Mouse (Mus musculus) embryonic facial prominence, embryonic 12.5 days (tissue): ENCODE results near the gene Gm17359. TPM values are rescaled to one million over a fixed set of nuclear protein-coding genes. Genes with fewer than 3 reads are reported as not detected.

Source experiments
- ATAC-seq: fragments of 200-750 bp; cut with Nextera tagmentation; 2 replicates; pipeline ENCODE4 v1.8.0; 2017; ENCODE audit not compliant: insufficient number of reproducible peaks, insufficient read depth, low FRiP score, low TSS enrichment
- H3K27ac ChIP-seq: fragments of 300-500 bp; sonication (generic); 2 replicates; pipeline ENCODE4 v1.5.1; 2016; ENCODE audit warnings: mild to moderate bottlenecking
- H3K27me3 ChIP-seq: fragments of 300-500 bp; sonication (generic); 2 replicates; pipeline ENCODE4 v1.6.1; 2016; ENCODE audit warnings: mild to moderate bottlenecking, moderate library complexity
- H3K36me3 ChIP-seq: fragments of 300-500 bp; sonication (generic); 2 replicates; pipeline ENCODE4 v1.6.1; 2016; ENCODE audit warnings: mild to moderate bottlenecking
- H3K4me1 ChIP-seq: fragments of 300-500 bp; sonication (generic); 2 replicates; pipeline ENCODE4 v1.6.1; 2016
- H3K4me2 ChIP-seq: fragments of 300-500 bp; sonication (generic); replicated peaks from 2 replicates; pipeline ENCODE4 v1.6.1; 2016; ENCODE audit warnings: mild to moderate bottlenecking, moderate library complexity
- H3K4me3 ChIP-seq: fragments of 300-500 bp; sonication (generic); 2 replicates; pipeline ENCODE4 v1.5.1; 2016; ENCODE audit warnings: mild to moderate bottlenecking
- H3K9ac ChIP-seq: fragments of 300-500 bp; sonication (generic); 2 replicates; pipeline ENCODE4 v1.6.1; 2016; ENCODE audit warnings: mild to moderate bottlenecking, moderate library complexity
- H3K9me3 ChIP-seq: fragments of 300-500 bp; sonication (generic); 2 replicates; pipeline ENCODE4 v1.6.1; 2016; ENCODE audit warnings: mild to moderate bottlenecking, moderate library complexity
- WGBS: fragments of 180-500 bp; shearing (Covaris S2); methylation state at CpG from one replicate; pipeline ENCODE4 v1.1.7; 2016; 5-methylcytosine and 5-hydroxymethylcytosine counted together
- polyA plus RNA-seq: library from polyadenylated mRNA; unstranded; fragments of >200 nt; fragmentation: Nextera tagmentation; extraction: Ambion mirVana; gene quantifications from 2 replicates; pipeline ENCODE4 v1.2.1, GENCODE M21; 2016

The Gm17359 gene
- polyA plus RNA-seq, 1 experiment from 2014 or later, result not detected

DNA sequence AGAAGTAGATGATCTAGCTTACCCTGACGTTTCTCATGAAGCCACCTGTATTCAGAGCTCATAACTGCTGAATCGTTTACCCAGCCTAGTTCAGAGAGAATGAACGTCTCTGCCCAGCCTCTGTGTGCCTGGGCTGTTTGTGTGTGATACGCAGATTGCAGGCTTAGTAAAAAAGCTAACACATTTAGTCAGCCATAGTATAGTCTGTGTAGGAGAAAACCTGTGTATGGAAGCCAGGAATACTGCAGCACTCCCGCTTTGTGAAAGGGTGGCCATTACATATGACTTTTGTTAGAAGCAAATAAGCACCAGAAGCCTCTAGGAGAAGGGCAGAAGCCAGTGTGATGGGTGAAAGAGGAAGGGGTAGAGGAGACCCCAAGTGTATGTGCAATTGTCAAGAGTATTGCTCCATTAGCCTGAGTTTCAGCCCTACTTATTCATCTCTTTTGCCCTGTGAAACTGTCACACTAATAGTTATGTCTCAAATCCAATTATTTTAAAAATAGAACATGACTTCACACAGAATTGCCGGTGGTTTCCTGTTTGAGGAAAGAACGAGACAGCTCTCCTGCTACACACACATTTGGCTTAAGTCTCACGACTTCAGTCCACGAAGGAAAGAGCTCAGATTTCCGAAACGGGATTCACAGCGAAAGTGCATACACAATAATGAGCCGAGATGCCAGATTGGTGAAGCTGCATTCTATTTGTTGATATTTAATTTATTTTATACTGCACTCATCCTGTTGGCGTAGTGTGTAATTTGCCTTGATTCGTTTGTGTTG, 24.0 kb downstream of the Gm17359 start:
- Histone ChIP-seq H3K4me3 (no peak overlapping the region), H3K9ac (no peak overlapping the region), H3K27me3 (no peaks in the 10 kb centered on the region), H3K27ac (no peak overlapping the region), H3K9me3 (no peaks in the 10 kb centered on the region), H3K4me1 (peaks cover 6% of the 10 kb centered on the region; the same call in 1 of the 2 replicates), H3K36me3 (no peaks in the 10 kb centered on the region), H3K4me2 (no peak overlapping the region)
- ATAC-seq, result no peak
- 35% methylated on average over 15 of the region's 15 CpGs for WGBS

DNA sequence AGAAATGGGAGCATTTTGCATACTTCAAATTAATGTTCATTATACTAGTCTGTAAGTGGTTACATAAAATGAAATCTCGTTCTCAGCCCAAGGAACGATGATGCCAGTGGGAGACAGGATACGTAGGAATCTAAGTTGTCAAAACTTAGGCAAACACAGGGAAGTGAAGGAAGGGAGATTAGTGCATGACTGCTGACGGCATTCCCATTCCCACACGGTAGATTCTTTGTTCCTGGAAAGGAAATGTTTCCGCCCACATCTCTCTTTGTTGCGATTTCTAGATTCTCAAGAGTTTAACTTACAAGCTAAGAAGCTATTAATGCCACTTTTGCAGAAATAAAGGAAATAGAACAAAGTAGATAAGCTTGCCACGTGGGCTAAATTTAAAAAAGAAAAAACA, 29.6 kb downstream of the Gm17359 start:
- 69% methylated on average over 8 of the region's 8 CpGs for WGBS
- Histone ChIP-seq H3K4me1 (no peaks in the 10 kb centered on the region), H3K27ac (no peak overlapping the region), H3K4me2 (no peak overlapping the region), H3K27me3 (no peaks in the 10 kb centered on the region), H3K36me3 (no peaks in the 10 kb centered on the region), H3K4me3 (no peak overlapping the region), H3K9ac (no peak overlapping the region), H3K9me3 (no peaks in the 10 kb centered on the region)
- ATAC-seq, result no peak

DNA sequence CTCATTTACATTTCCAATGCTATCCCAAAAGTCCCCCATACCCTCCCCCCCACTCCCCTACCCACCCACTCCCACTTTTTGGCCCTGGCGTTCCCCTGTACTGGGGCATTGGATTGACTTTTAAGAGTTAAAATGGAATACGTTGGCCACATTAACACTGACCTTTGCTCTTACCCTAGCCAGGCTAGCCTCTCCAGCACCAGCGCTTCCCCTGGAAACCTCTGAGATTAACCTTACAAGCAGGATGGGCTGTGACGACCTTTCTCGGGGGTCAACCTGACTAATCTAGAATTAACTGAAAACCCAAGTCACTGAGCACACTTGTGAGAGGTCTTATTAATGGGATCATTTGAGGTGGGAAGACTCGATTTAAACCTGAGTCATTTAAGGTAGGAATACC, 31.8 kb downstream of the Gm17359 start:
- Histone ChIP-seq H3K27ac (no peak overlapping the region), H3K27me3 (no peaks in the 10 kb centered on the region), H3K9ac (no peak overlapping the region), H3K4me3 (no peak overlapping the region), H3K4me1 (no peaks in the 10 kb centered on the region), H3K4me2 (no peak overlapping the region), H3K36me3 (no peaks in the 10 kb centered on the region), H3K9me3 (no peaks in the 10 kb centered on the region)
- ATAC-seq, result no peak
- 52% methylated on average over 6 of the region's 6 CpGs for WGBS

DNA sequence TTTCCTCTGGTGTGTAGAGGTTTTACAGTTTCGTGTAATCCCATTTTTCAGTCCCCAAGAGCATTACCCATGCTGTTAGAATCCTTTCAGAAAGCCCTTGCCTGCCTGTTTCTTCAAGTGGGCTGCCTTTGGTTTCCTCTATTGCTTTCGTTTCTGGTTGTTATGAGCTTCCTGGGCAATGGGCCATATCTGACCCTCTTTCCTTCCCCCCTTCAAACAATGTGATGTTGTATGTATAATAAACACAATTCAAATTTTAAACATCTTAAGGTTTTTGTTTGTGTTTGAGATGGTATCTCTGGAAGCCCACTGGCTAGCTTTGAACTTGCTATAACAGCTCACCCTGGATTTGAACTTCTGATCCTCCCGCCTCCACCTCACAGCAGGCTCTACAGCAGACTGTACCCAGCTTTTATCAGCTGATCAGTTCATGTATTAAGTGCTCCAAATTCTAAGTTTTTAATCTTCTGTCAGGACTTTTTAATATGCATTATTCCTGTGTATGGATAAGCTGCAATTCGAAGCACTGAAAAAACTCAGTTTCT, 34.0 kb downstream of the Gm17359 start:
- 65% methylated on average over 4 of the region's 4 CpGs for WGBS
- Histone ChIP-seq H3K27me3 (no peaks in the 10 kb centered on the region), H3K4me3 (no peak overlapping the region), H3K27ac (no peak overlapping the region), H3K9me3 (no peaks in the 10 kb centered on the region), H3K9ac (no peak overlapping the region), H3K4me1 (no peaks in the 10 kb centered on the region), H3K36me3 (no peaks in the 10 kb centered on the region), H3K4me2 (no peak overlapping the region)
- no peak for ATAC-seq

DNA sequence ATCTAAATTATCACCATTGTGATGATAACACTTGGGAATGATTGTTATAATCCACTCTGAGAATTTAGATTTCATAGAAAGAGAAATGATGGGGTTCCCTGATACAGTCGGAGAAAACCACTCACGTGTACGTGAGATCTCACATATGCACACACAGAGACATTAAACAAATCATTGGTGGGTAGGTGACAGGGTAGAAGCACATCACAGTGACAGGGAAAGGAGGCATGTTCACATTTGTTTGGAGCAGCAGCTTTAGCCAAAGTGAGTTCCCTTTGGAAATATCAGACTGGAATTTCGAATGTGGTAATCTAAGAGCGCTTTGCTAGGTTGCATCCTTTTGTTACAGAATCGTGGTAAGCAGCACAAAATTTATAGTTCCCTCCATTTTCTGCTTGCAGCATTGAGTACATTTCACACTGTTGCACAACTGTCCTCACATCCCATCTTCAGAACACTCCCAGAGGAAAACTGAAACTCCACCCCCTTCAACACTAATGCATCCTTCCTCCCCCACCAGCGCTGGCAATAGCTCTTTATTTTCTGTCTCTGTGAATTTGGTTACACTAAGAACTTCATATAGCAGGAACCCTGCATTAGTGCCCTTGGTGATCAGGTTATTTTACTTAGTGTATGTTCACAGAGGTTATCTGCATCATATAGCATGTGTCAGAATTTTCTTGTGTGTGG, 35.2 kb downstream of the Gm17359 start:
- H3K4me1 ChIP-seq, result no peaks in the 10 kb centered on the region
- 77% methylated on average over 7 of the region's 7 CpGs for WGBS
- H3K27ac ChIP-seq, result no peak overlapping the region
- no peaks in the 10 kb centered on the region for H3K36me3 ChIP-seq
- H3K4me3 ChIP-seq, result no peak overlapping the region
- H3K9me3 ChIP-seq, result no peaks in the 10 kb centered on the region
- H3K27me3 ChIP-seq, result no peaks in the 10 kb centered on the region
- H3K4me2 ChIP-seq, result no peak overlapping the region
- no peak overlapping the region for H3K9ac ChIP-seq
- ATAC-seq, result no peak

DNA sequence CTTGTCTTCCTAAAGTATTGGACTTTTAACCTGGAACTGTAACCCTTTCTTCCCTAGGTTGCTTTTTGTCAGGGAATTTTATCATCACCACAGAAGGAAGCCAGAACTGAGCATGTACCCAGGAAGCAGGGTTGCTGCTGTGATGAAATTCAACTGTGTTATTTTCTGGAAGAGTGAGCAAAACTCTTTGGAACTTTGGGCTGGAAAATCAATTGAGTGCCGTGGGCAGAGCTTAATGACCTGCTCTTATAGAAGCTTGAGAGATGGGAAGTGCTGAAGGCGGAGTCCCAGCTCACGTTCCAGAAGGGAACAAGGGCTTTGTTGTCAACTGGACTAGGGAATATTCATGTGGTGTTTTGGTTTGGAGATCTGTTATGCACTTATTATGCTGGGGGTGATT, 37.5 kb downstream of the Gm17359 start:
- no peak overlapping the region for H3K27ac ChIP-seq
- no peak overlapping the region for H3K4me2 ChIP-seq
- no peaks in the 10 kb centered on the region for H3K9me3 ChIP-seq
- H3K9ac ChIP-seq, result no peak overlapping the region
- WGBS, result 58% methylated on average over 3 of the region's 3 CpGs
- H3K4me3 ChIP-seq, result no peak overlapping the region
- no peak for ATAC-seq
- no peaks in the 10 kb centered on the region for H3K27me3 ChIP-seq
- no peaks in the 10 kb centered on the region for H3K36me3 ChIP-seq
- no peaks in the 10 kb centered on the region for H3K4me1 ChIP-seq

DNA sequence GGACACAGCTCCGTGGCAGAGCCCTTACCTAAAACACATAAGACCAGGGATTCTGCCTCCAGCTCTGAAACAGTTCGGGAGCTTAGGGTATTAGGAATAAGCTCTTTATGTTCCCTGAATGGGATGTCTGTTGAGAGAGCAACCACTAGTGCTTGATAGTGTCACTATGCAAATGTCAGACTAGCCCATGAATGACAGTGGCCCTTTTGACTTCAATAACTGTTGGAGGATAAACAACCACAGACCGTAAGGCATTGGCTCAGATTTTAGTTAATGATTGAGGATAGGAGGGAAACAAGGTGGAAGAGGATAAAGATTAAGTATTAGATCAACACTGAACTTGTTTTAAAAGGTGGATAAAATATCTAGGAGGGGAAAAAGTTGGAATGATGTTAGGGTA, 41.6 kb downstream of the Gm17359 start:
- no peak overlapping the region for H3K9ac ChIP-seq
- no peak overlapping the region for H3K4me2 ChIP-seq
- no peak overlapping the region for H3K27ac ChIP-seq
- H3K4me1 ChIP-seq, result no peaks in the 10 kb centered on the region
- no peak overlapping the region for H3K4me3 ChIP-seq
- WGBS, result 29% methylated on average over 3 of the region's 3 CpGs
- no peaks in the 10 kb centered on the region for H3K27me3 ChIP-seq
- ATAC-seq, result no peak
- H3K36me3 ChIP-seq, result no peaks in the 10 kb centered on the region
- no peaks in the 10 kb centered on the region for H3K9me3 ChIP-seq

DNA sequence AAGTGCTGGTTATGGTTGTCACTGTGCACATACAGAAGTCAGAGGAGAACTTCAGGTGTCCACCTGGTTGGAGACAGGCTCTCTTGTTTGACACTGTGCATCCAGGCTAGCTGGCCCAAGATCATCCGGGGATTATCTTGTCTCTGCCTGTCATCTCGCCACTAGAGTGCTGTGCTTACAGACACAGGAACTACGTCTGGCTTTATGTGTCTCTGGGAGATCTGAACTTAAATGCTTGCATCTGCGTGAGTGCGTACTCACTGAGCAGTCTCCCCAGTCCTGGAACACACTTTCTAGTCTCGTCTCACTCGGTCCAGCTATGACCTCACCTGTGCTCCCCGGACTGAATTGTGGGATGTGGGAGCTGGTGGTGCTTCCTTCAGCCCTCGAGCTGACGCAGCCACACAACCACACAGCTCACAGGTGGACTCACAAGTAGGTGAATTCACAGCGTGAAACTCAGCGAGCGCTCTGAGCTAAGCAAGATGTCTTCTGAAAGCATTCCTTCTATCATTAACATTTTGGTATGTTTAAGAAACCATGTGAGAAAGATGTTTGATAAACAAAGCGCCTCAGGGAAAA, 42.9 kb downstream of the Gm17359 start:
- H3K27ac ChIP-seq, result no peak overlapping the region
- WGBS, result 77% methylated on average over 14 of the region's 14 CpGs

DNA sequence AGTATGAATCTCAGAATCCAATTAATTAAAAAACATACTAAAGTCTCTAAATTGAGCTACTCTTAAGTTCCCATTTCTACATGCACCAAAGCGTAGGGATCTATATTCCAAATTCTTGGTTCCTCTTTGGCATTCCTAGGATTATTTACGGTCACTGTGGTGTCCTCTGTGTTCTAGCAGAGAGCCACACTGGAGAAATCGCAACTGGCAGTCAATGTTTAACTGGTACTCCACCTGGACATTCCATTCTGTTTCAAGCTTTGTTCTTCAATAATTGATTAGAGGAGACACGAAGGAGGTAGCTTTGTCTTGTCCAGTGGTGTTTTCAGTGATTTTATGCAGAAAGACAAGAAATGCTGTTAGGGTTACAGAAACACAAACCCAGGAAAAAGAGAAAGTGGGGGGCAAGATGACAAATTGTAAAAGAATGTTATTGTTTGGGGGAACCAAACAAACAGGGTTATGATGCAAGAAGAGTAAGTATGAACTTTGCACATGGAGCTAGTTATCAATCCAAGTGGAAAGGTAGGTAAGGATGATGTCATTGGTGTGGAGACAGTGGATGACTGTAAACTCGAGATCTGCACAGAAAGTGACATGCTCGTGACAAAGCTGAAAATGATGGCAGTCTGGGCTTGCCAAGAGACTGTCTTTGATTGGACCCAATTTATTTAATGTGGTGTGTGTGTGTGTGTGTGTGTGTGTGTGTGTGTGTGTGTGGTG, 43.6 kb downstream of the Gm17359 start:
- 73% methylated on average over 6 of the region's 6 CpGs for WGBS
- Histone ChIP-seq H3K4me2 (no peak overlapping the region), H3K4me3 (no peak overlapping the region), H3K36me3 (no peaks in the 10 kb centered on the region), H3K27ac (no peak overlapping the region), H3K27me3 (no peaks in the 10 kb centered on the region), H3K4me1 (no peaks in the 10 kb centered on the region), H3K9me3 (no peaks in the 10 kb centered on the region), H3K9ac (no peak overlapping the region)
- no peak for ATAC-seq

More for the DNA sequence above, 42.9 kb downstream of the Gm17359 start:
- Histone ChIP-seq H3K4me3 (no peak overlapping the region), H3K4me1 (no peaks in the 10 kb centered on the region), H3K36me3 (no peaks in the 10 kb centered on the region), H3K9me3 (no peaks in the 10 kb centered on the region), H3K4me2 (no peak overlapping the region), H3K27me3 (no peaks in the 10 kb centered on the region), H3K9ac (no peak overlapping the region)
- ATAC-seq, result no peak

DNA sequence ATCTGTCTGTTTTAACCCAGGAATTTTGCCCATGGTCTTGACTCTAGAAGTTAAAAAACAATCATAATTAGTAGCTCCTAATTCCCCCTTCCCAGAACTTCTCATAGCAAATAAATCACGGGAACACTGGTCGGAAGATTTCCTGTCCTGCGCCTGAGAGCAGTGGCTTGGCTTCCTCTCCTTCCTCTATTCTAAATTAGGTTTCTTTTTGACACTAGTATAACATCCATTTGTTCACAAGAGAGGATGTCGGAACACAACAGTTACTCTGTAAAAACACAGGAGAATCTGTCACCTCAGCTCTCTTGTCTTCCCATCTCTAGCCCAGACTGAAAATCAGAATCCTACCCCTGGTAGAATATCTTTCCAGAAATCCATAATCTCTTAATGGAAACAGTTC, 44.9 kb downstream of the Gm17359 start:
- H3K27ac ChIP-seq, result no peak overlapping the region
- no peak overlapping the region for H3K4me2 ChIP-seq
- H3K4me1 ChIP-seq, result no peaks in the 10 kb centered on the region
- H3K4me3 ChIP-seq, result no peak overlapping the region
- no peaks in the 10 kb centered on the region for H3K27me3 ChIP-seq
- no peak for ATAC-seq
- no peaks in the 10 kb centered on the region for H3K9me3 ChIP-seq
- no peak overlapping the region for H3K9ac ChIP-seq
- 72% methylated on average over 4 of the region's 4 CpGs for WGBS
- no peaks in the 10 kb centered on the region for H3K36me3 ChIP-seq

DNA sequence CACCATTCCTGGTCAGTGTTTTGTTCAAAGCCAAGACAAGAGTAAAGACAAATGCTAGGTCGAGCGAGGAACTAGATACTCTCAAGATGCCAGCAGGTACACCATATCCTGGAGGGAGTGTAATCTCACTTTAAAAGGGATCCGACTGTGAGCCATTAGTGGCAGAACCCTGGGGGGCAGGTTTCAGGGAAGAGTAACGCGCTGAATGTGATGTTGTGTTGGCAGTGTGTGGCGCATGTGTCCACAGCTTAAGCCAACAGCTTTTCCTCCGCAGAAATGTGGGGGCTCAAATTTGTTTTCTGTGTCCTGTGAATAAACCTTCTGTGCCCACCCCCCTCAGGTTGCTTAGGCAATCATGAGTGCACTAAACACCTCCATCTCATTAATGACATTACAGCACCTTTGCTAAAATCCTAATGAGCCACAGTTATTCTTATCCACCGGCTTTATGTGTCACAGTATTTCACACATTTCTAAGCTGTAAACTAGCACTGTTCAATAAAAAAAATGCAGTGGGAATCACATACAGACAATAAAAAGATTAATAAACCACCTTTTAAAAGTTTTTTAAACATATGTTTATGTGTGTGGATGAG, 49.1 kb downstream of the Gm17359 start:
- H3K9me3 ChIP-seq, result no peaks in the 10 kb centered on the region
- no peak overlapping the region for H3K4me3 ChIP-seq
- no peak overlapping the region for H3K27ac ChIP-seq
- no peak overlapping the region for H3K9ac ChIP-seq
- no peak overlapping the region for H3K4me2 ChIP-seq
- H3K4me1 ChIP-seq, result no peaks in the 10 kb centered on the region
- ATAC-seq, result no peak
- no peaks in the 10 kb centered on the region for H3K27me3 ChIP-seq
- 20% methylated on average over 8 of the region's 8 CpGs for WGBS
- H3K36me3 ChIP-seq, result no peaks in the 10 kb centered on the region
